Mouse (Mus musculus): ENCODE measurements around the gene Gng5. TPM values are rescaled to one million over a fixed set of nuclear protein-coding genes. Genes with fewer than 3 reads are reported as not detected.
A peak's percentile ranks its signal among the peaks of the same experiment; 100 is the strongest.

The Gng5 gene
- polyA plus RNA-seq (2014; fragmentation: Nextera tagmentation; extraction: Ambion mirVana): 956 and 1,018 TPM in 2 replicates

- H3K4me3 ChIP-seq (ENCODE audit: low read depth, low read length): peak within 1 kb of the TSS; percentile 77
- peak within 1 kb of the TSS; percentile 83 for H3K9ac ChIP-seq (ENCODE audit: low read length)
- H3K4me2 ChIP-seq (ENCODE audit: low read depth): peak within 1 kb of the TSS; percentile 77
- H3K36me3 ChIP-seq (ENCODE audit: control insufficient read depth, insufficient read depth, low read length): no peaks in the 10 kb centered on the region
- 0% methylated on average over 51 of the region's 88 CpGs for WGBS
- no peaks in the 10 kb centered on the region for H3K27me3 ChIP-seq (ENCODE audit: control insufficient read depth, insufficient read depth, low read length)
- H3K4me1 ChIP-seq (ENCODE audit: control insufficient read depth, insufficient read depth, low read length): peaks cover 17% of the 10 kb centered on the region
- peak within 1 kb of the TSS; percentile 72 for H3K27ac ChIP-seq (ENCODE audit: low read depth, low read length)
- DNase-seq (ENCODE audit: low spot score): peak; percentile 93
- no peaks in the 10 kb centered on the region for H3K9me3 ChIP-seq (ENCODE audit: control insufficient read depth, low read length)
- peak; percentile 88 for ATAC-seq (ENCODE audit: insufficient read depth, low FRiP score, low TSS enrichment)
Measured at GRCm38 (mm10) chr3:146499431-146500002, at the start of gene Gng5, which contains the start of gene Spata1. Gene Gng5 (plus strand): TSS chr3:146499807. Gene Spata1 (minus strand): TSS chr3:146499753.

GRCm38 (mm10) chr3:146450371-146450841 is 49.2 kb upstream of the Gng5 start:
- H3K9me3 ChIP-seq (ENCODE audit: control insufficient read depth, low read length): no peaks in the 10 kb centered on the region
- DNase-seq (ENCODE audit: low spot score) (peak; percentile 95), ATAC-seq (ENCODE audit: insufficient read depth, low FRiP score, low TSS enrichment) (peak; percentile 99)
- no peak overlapping the region for H3K27ac ChIP-seq (ENCODE audit: low read depth, low read length)
- H3K27me3 ChIP-seq (ENCODE audit: control insufficient read depth, insufficient read depth, low read length): no peaks in the 10 kb centered on the region
- WGBS: 0% methylated on average over 29 of the region's 29 CpGs
- H3K4me1 ChIP-seq (ENCODE audit: control insufficient read depth, insufficient read depth, low read length): no peaks in the 10 kb centered on the region
- peak overlapping the region; percentile 48 for H3K4me3 ChIP-seq (ENCODE audit: low read depth, low read length)
- no peaks in the 10 kb centered on the region for H3K36me3 ChIP-seq (ENCODE audit: control insufficient read depth, insufficient read depth, low read length)
- peak overlapping the region; percentile 76 for H3K4me2 ChIP-seq (ENCODE audit: low read depth)
- peak overlapping the region; percentile 67 for H3K9ac ChIP-seq (ENCODE audit: low read length)

- Histone ChIP-seq H3K9me3 (ENCODE audit: control insufficient read depth, low read length) (no peaks in the 10 kb centered on the region), H3K36me3 (ENCODE audit: control insufficient read depth, insufficient read depth, low read length) (no peaks in the 10 kb centered on the region), H3K4me1 (ENCODE audit: control insufficient read depth, insufficient read depth, low read length) (no peaks in the 10 kb centered on the region), H3K9ac (ENCODE audit: low read length) (no peak overlapping the region), H3K27ac (ENCODE audit: low read depth, low read length) (no peak overlapping the region), H3K4me3 (ENCODE audit: low read depth, low read length) (no peak overlapping the region), H3K27me3 (ENCODE audit: control insufficient read depth, insufficient read depth, low read length) (no peaks in the 10 kb centered on the region), H3K4me2 (ENCODE audit: low read depth) (no peak overlapping the region)
- ATAC-seq (ENCODE audit: insufficient read depth, low FRiP score, low TSS enrichment): no peak
- WGBS: 89% methylated on average over 5 of the region's 5 CpGs
- DNase-seq (ENCODE audit: low spot score): no peak
Measured at GRCm38 (mm10) chr3:146451375-146451774, 48.2 kb upstream of the Gng5 start.

- DNase-seq (ENCODE audit: low spot score): no peak
- no peak for ATAC-seq (ENCODE audit: insufficient read depth, low FRiP score, low TSS enrichment)
- Histone ChIP-seq H3K4me3 (ENCODE audit: low read depth, low read length) (no peak overlapping the region), H3K9me3 (ENCODE audit: control insufficient read depth, low read length) (no peaks in the 10 kb centered on the region), H3K4me1 (ENCODE audit: control insufficient read depth, insufficient read depth, low read length) (no peaks in the 10 kb centered on the region), H3K27me3 (ENCODE audit: control insufficient read depth, insufficient read depth, low read length) (no peaks in the 10 kb centered on the region), H3K27ac (ENCODE audit: low read depth, low read length) (no peak overlapping the region), H3K36me3 (ENCODE audit: control insufficient read depth, insufficient read depth, low read length) (no peaks in the 10 kb centered on the region), H3K9ac (ENCODE audit: low read length) (no peak overlapping the region), H3K4me2 (ENCODE audit: low read depth) (no peak overlapping the region)
- 72% methylated on average over 2 of the region's 2 CpGs for WGBS
Measured at GRCm38 (mm10) chr3:146462939-146463338, 36.7 kb upstream of the Gng5 start.

GRCm38 (mm10) chr3:146469226-146469625 is 30.4 kb upstream of the Gng5 start:
- Histone ChIP-seq H3K27me3 (ENCODE audit: control insufficient read depth, insufficient read depth, low read length) (no peaks in the 10 kb centered on the region), H3K9me3 (ENCODE audit: control insufficient read depth, low read length) (no peaks in the 10 kb centered on the region), H3K4me1 (ENCODE audit: control insufficient read depth, insufficient read depth, low read length) (no peaks in the 10 kb centered on the region), H3K4me2 (ENCODE audit: low read depth) (no peak overlapping the region), H3K27ac (ENCODE audit: low read depth, low read length) (no peak overlapping the region), H3K36me3 (ENCODE audit: control insufficient read depth, insufficient read depth, low read length) (no peaks in the 10 kb centered on the region), H3K9ac (ENCODE audit: low read length) (no peak overlapping the region), H3K4me3 (ENCODE audit: low read depth, low read length) (no peak overlapping the region)
- 83% methylated on average over 2 of the region's 2 CpGs for WGBS
- ATAC-seq (ENCODE audit: insufficient read depth, low FRiP score, low TSS enrichment) (no peak), DNase-seq (ENCODE audit: low spot score) (no peak)

GRCm38 (mm10) chr3:146472657-146473056 is 26.9 kb upstream of the Gng5 start:
- no peak overlapping the region for H3K27ac ChIP-seq (ENCODE audit: low read depth, low read length)
- H3K4me1 ChIP-seq (ENCODE audit: control insufficient read depth, insufficient read depth, low read length): no peaks in the 10 kb centered on the region
- 78% methylated on average over 4 of the region's 4 CpGs for WGBS
- H3K4me2 ChIP-seq (ENCODE audit: low read depth): no peak overlapping the region
- H3K4me3 ChIP-seq (ENCODE audit: low read depth, low read length): no peak overlapping the region
- ATAC-seq (ENCODE audit: insufficient read depth, low FRiP score, low TSS enrichment): no peak
- no peaks in the 10 kb centered on the region for H3K27me3 ChIP-seq (ENCODE audit: control insufficient read depth, insufficient read depth, low read length)
- DNase-seq (ENCODE audit: low spot score): no peak
- no peak overlapping the region for H3K9ac ChIP-seq (ENCODE audit: low read length)
- no peaks in the 10 kb centered on the region for H3K36me3 ChIP-seq (ENCODE audit: control insufficient read depth, insufficient read depth, low read length)
- H3K9me3 ChIP-seq (ENCODE audit: control insufficient read depth, low read length): no peaks in the 10 kb centered on the region

- no peaks in the 10 kb centered on the region for H3K36me3 ChIP-seq (ENCODE audit: control insufficient read depth, insufficient read depth, low read length)
- H3K27ac ChIP-seq (ENCODE audit: low read depth, low read length): no peak overlapping the region
- H3K4me2 ChIP-seq (ENCODE audit: low read depth): no peak overlapping the region
- ATAC-seq (ENCODE audit: insufficient read depth, low FRiP score, low TSS enrichment): no peak
- H3K27me3 ChIP-seq (ENCODE audit: control insufficient read depth, insufficient read depth, low read length): no peaks in the 10 kb centered on the region
- H3K4me1 ChIP-seq (ENCODE audit: control insufficient read depth, insufficient read depth, low read length): no peaks in the 10 kb centered on the region
- DNase-seq (ENCODE audit: low spot score): no peak
- H3K9ac ChIP-seq (ENCODE audit: low read length): no peak overlapping the region
- no peak overlapping the region for H3K4me3 ChIP-seq (ENCODE audit: low read depth, low read length)
- no peaks in the 10 kb centered on the region for H3K9me3 ChIP-seq (ENCODE audit: control insufficient read depth, low read length)
Measured at GRCm38 (mm10) chr3:146473741-146474140, 25.9 kb upstream of the Gng5 start.

GRCm38 (mm10) chr3:146474428-146474827 is 25.2 kb upstream of the Gng5 start:
- no peak overlapping the region for H3K4me2 ChIP-seq (ENCODE audit: low read depth)
- ATAC-seq (ENCODE audit: insufficient read depth, low FRiP score, low TSS enrichment) (no peak), DNase-seq (ENCODE audit: low spot score) (no peak)
- H3K9ac ChIP-seq (ENCODE audit: low read length): no peak overlapping the region
- H3K27ac ChIP-seq (ENCODE audit: low read depth, low read length): no peak overlapping the region
- no peaks in the 10 kb centered on the region for H3K36me3 ChIP-seq (ENCODE audit: control insufficient read depth, insufficient read depth, low read length)
- H3K4me1 ChIP-seq (ENCODE audit: control insufficient read depth, insufficient read depth, low read length): no peaks in the 10 kb centered on the region
- WGBS: 93% methylated on average over 3 of the region's 3 CpGs
- no peaks in the 10 kb centered on the region for H3K9me3 ChIP-seq (ENCODE audit: control insufficient read depth, low read length)
- no peak overlapping the region for H3K4me3 ChIP-seq (ENCODE audit: low read depth, low read length)
- H3K27me3 ChIP-seq (ENCODE audit: control insufficient read depth, insufficient read depth, low read length): no peaks in the 10 kb centered on the region

GRCm38 (mm10) chr3:146482044-146482443 is 17.6 kb upstream of the Gng5 start:
- H3K4me2 ChIP-seq (ENCODE audit: low read depth): no peak overlapping the region
- no peak for DNase-seq (ENCODE audit: low spot score)
- no peak overlapping the region for H3K4me3 ChIP-seq (ENCODE audit: low read depth, low read length)
- H3K27me3 ChIP-seq (ENCODE audit: control insufficient read depth, insufficient read depth, low read length): no peaks in the 10 kb centered on the region
- no peak overlapping the region for H3K9ac ChIP-seq (ENCODE audit: low read length)
- no peaks in the 10 kb centered on the region for H3K4me1 ChIP-seq (ENCODE audit: control insufficient read depth, insufficient read depth, low read length)
- no peak overlapping the region for H3K27ac ChIP-seq (ENCODE audit: low read depth, low read length)
- WGBS: 74% methylated on average over 2 of the region's 2 CpGs
- no peaks in the 10 kb centered on the region for H3K36me3 ChIP-seq (ENCODE audit: control insufficient read depth, insufficient read depth, low read length)
- no peaks in the 10 kb centered on the region for H3K9me3 ChIP-seq (ENCODE audit: control insufficient read depth, low read length)
- no peak for ATAC-seq (ENCODE audit: insufficient read depth, low FRiP score, low TSS enrichment)
